31 mouse cellular contexts compared by ENCODE assay signal in genomic region chr4:66027866-66028265, GRCm38 (mm10).
"Had no signal": no experiment of that assay in that cellular context is flagged by ENCODE, and none has a peak within 500 bp of the region (broad histone marks: within the 10 kb centered on the region; RNA-seq: fewer than 3 reads in every experiment).

No protein-coding gene starts in this region.

- H3K27ac ChIP-seq: limb, embryonic 10.5 days; limb, embryonic 12.5 days; limb, embryonic 13.5 days; limb, embryonic 15.5 days; liver, embryonic 12.5 days; liver, embryonic 13.5 days; liver, embryonic 14.5 days; liver, embryonic 15.5 days; lung, embryonic 15.5 days; macrophage; midbrain, embryonic 10.5 days; midbrain, embryonic 12.5 days; midbrain, embryonic 13.5 days; midbrain, embryonic 15.5 days had no signal

- H3K9me3 ChIP-seq: limb, embryonic 10.5 days; limb, embryonic 12.5 days; limb, embryonic 15.5 days; liver, embryonic 12.5 days; liver, embryonic 13.5 days; liver, embryonic 15.5 days; lung, embryonic 15.5 days; midbrain, embryonic 10.5 days; midbrain, embryonic 12.5 days; midbrain, embryonic 13.5 days; midbrain, embryonic 15.5 days had no signal

- H3K4me1 ChIP-seq: limb, embryonic 15.5 days; liver, embryonic 12.5 days; liver, embryonic 13.5 days; liver, embryonic 15.5 days; lung, embryonic 15.5 days; megakaryocyte, embryonic 14.5 days had no signal

- H3K4me3 ChIP-seq: limb, embryonic 10.5 days; limb, embryonic 12.5 days; limb, embryonic 13.5 days; limb, embryonic 15.5 days; liver, embryonic 12.5 days; liver, embryonic 13.5 days; liver, embryonic 15.5 days; lung, embryonic 15.5 days; megakaryocyte, embryonic 14.5 days; midbrain, embryonic 10.5 days; midbrain, embryonic 12.5 days; midbrain, embryonic 13.5 days; midbrain, embryonic 15.5 days; myocyte had no signal

- H3K27me3 ChIP-seq: limb, embryonic 12.5 days; limb, embryonic 15.5 days; liver, embryonic 12.5 days; liver, embryonic 13.5 days; liver, embryonic 15.5 days; lung, embryonic 15.5 days; megakaryocyte, embryonic 14.5 days; midbrain, embryonic 12.5 days; midbrain, embryonic 15.5 days had no signal

- H3K4me2 ChIP-seq: limb, embryonic 12.5 days; limb, embryonic 13.5 days; limb, embryonic 15.5 days; liver, embryonic 11.5 days; liver, embryonic 12.5 days; liver, embryonic 13.5 days; liver, embryonic 15.5 days; lung, embryonic 14.5 days; lung, embryonic 15.5 days; midbrain, embryonic 11.5 days; midbrain, embryonic 12.5 days; midbrain, embryonic 13.5 days; midbrain, embryonic 15.5 days had no signal

- H3K9ac ChIP-seq: limb, embryonic 12.5 days; limb, embryonic 13.5 days; limb, embryonic 15.5 days; liver, embryonic 12.5 days; liver, embryonic 13.5 days; liver, embryonic 14.5 days; liver, embryonic 15.5 days; liver, postnatal 0 days; lung, embryonic 14.5 days; lung, embryonic 15.5 days; midbrain, embryonic 12.5 days; midbrain, embryonic 13.5 days; midbrain, embryonic 15.5 days had no signal

- DNase-seq: left cerebral cortex, postnatal 4 days; liver; liver, embryonic 13.5 days; liver, postnatal 0 days; lung, adult 18-20 months; lung, adult 2 months; lung, embryonic 14.5 days; lung, postnatal 10 days; lung, postnatal 14 days; lung, postnatal 36 days; lung, postnatal 4 days; midbrain, embryonic 14.5 days had no signal

- ATAC-seq: liver, embryonic 12.5 days; liver, postnatal 0 days; lung, postnatal 0 days; midbrain, embryonic 13.5 days; midbrain, embryonic 15.5 days; midbrain, embryonic 16.5 days had no signal

- H3K36me3 ChIP-seq: limb, embryonic 10.5 days; limb, embryonic 12.5 days; limb, embryonic 13.5 days; limb, embryonic 15.5 days; liver, embryonic 12.5 days; liver, embryonic 13.5 days; liver, embryonic 15.5 days; lung, embryonic 15.5 days; midbrain, embryonic 10.5 days; midbrain, embryonic 12.5 days; midbrain, embryonic 13.5 days; midbrain, embryonic 15.5 days had no signal
